Mouse (Mus musculus) c-Kit-positive CD71-positive TER-119-negative erythroid progenitor cells, embryonic 14.5 days (primary cell): ENCODE results near the gene Asb1.

Experiments used
- DNase-seq: peaks from one replicate; pipeline ENCODE4 v3.0.0-alpha.2; 2013; ENCODE audit warnings: low read depth

Asb1 gene

DNA sequence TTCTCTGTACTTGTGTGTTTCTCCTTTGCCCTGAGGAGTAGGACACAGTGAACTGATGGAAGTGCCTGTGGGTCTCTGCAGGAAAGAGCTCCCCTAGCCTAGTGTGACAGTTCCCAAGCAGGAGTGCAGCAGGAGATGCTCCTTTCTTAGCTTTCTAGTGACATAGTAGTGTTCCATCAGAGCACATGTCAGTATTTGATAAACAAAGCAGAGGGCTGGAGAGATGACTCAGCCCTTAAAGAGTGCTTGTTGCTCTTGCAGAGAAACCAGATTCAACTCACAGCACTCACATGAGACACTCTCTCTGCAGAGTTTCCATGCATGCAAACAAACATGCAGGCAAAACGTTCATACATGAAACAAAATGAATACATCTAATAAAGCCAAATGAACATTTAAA, 4.9 kb downstream of the Asb1 start:
- DNase-seq, result no peak

DNA sequence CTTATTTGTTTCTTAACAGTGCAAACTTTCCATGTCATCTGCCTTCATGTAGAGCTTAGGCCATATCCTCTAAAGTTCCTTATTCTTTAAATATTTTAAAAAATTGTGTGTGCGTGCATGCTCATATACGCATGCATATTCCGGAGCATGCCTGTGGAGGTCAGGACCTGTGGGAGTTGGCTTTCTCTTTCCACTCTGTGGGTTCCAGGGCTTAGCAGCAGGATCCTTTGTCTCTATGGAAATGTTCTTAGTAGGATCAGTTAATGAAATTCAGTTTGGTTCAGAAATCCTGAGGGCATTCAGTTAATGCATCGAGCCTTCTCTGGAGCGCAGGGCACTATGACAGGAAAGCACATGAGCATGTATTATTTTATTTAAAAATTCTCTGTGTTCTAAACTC, 7.2 kb downstream of the Asb1 start:
- DNase-seq, result no peak

DNA sequence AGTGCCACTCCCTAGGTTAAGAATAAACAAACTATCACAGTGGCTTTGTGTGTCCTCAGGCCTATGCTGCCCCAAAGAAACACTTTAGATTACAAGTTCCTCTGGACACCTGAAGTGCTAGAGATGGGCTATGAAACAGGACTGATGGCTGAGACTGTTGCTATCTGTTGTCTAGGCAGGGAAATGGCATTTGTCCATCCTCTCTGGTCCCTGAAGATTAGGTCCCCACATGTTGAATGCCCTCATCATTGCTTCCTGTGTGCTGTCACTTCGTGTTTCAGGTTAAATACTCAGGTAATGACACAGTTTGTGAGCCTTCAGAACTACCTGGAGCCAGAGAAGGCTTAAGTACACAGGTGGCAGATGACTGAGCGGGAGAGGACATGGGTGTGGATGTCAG, 8.7 kb downstream of the Asb1 start:
- no peak for DNase-seq

DNA sequence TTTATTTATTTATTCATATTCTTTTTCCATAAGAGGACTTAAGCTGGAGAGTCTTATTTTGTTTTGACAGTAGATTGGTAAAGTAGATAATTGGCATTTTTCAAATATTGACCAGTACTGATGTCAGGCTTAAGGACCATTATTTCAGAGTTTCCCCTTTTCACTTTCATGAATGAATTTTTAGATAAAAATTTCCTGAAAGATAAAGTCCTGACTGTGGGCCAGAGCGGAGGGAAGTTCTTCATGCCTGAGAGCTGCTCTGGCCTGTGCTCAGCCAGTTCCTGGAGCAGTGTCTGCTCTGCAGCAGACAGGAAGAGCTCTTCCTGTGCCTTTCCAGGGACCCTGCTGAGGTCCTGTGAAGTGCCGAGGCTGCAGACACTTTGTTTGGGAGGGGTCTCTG, 16.8 kb downstream of the Asb1 start:
- DNase-seq, result no peak

GRCm38 (mm10) chr1:91561226-91561625, 20.9 kb downstream of the Asb1 start:
- no peak for DNase-seq

DNA sequence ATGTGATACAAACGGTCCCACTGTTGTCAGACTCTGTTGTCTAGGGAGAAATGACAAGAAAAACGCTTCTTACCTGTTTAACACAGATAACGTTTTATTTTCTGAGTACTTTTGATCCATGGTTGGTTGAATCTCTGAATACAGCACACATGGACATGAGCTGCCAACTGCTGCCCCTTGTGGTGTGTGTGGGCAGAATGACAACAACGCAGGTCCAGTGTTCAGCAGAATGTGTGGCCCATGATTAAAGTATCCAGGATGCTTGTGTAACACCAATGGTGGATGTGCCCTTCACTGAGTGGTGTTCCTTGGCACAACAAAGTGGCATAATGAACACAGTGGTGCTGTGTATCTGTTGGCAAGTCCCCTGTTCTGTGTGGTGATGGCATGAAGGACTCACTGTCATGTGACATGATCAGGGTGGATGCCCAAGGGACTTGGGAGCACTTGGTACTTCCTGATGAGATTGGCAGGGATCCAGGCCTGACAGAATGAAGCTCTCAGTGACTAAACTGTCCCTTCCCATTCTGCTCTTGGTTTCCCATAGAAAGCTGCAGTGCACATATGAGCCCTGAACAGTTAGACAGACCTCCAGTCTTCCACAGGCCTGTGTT, 22.7 kb downstream of the Asb1 start:
- DNase-seq, result no peak

GRCm38 (mm10) chr1:91564004-91564403, 23.7 kb downstream of the Asb1 start:
- DNase-seq, result no peak

DNA sequence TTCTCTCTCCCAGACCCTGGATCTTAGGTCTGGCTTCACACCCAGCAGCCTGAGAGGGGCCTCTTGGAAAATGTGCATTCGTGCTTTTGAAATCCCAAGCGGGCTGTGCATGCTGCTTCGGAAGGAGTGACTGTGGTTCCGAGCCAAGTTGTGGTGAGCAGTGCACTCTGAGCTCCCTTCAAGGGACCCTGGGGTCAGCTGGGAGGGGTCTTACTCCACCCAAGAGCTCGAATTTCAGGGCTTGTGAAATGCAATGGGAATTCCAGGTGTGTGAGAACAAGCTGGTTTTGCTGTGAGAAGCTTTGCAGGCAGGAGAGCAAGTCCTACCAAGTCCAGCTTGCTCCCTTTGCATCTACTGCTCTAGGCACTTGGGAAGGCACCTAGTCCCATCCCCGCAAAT, 24.3 kb downstream of the Asb1 start:
- DNase-seq, result no peak

DNA sequence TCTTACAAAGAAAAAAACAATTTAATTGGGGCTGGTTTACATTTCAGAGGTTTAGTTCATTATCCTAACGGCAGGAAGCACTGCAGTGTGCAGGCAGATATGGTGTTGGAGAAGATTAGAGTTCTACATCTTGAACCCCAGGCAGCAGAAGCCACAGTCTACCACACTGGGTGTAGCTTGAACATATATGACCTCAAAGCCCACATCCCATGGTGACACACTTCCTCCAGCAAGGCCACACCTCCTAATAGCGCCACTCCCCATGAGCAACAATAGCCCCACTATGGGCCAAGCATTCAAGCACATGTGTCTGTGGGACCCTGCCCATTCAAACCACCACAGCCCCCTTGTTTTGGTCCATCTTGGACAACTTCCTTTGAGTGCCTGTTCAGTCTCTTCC, 26.9 kb downstream of the Asb1 start:
- no peak for DNase-seq

- DNase-seq, result no peak
These were observed 32.1 kb downstream of the Asb1 start for GRCm38 (mm10) chr1:91572458-91572857.

DNA sequence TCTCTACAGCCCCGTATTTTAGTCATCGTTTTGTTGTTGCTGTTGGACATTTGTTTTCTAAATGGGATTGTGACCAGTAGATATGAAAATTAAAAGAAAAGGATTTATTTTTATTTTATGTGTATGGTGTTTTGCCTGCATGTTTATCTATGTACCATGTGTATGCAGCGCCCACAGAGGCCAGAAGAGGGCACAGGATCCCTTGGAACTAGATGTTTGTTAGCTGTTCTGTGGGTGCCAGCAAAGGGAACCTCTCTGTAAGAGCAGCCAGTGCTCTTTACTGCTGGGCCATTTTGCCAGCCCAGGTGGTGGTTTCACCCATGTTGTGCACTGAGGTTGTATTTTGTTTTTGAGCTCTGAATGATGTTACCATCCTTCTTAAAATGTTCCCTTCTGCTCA, 33.9 kb downstream of the Asb1 start:
- no peak for DNase-seq

GRCm38 (mm10) chr1:91577883-91578517, 37.7 kb downstream of the Asb1 start:
- DNase-seq, result no peak

- DNase-seq, result no peak
These were observed 40.2 kb downstream of the Asb1 start for GRCm38 (mm10) chr1:91580503-91580902.

- DNase-seq, result no peak
These were observed 40.9 kb downstream of the Asb1 start for GRCm38 (mm10) chr1:91581206-91581605.

- no peak for DNase-seq
These were observed 44.9 kb downstream of the Asb1 start for GRCm38 (mm10) chr1:91584969-91585835.

DNA sequence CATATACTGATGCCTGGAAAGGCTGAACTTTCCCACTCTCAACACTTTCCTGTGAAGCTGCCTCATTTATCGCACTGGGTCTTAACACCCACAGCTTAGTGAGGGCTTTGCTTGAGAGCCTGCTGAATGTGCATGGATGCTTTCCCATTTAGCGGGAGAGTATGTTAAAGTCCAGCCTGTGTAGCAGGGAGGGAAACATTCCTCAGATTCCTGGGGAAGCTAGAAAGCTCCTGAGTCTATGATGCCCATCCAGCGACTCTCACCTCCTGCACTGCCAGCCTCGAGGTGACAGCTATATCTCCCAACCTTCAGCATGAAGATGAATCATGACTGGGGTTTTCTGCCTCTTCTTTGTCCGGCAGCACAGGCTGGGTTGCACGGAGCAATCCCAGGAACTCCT, 49.4 kb downstream of the Asb1 start:
- DNase-seq, result no peak

DNA sequence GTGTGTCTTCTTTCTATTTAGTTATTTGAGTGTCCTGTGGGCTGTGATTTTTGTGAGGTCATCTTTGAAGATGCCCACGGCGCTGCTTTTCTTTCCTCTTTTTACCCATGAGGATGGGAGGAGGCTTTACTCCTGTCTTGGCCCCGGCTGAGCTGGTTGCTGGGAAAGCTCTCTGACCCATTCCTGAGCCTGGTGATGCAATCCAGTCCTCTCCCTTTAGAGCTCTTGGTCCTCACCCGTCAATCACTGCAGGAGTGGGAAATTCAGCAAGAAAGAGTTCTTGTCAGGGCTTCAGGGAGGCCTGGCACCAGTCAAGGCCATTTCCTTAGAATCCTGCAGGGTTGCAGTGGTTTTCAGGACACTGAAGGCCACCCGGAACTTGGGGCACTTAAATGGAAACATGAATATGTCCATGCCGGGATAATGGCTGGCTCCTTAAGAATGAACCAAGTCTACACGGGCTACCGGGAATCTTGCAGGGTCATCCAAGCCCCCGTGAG, 55.2 kb downstream of the Asb1 start:
- DNase-seq, result no peak

- DNase-seq, result no peak
These were observed 57.3 kb downstream of the Asb1 start for GRCm38 (mm10) chr1:91597611-91598010.

DNA sequence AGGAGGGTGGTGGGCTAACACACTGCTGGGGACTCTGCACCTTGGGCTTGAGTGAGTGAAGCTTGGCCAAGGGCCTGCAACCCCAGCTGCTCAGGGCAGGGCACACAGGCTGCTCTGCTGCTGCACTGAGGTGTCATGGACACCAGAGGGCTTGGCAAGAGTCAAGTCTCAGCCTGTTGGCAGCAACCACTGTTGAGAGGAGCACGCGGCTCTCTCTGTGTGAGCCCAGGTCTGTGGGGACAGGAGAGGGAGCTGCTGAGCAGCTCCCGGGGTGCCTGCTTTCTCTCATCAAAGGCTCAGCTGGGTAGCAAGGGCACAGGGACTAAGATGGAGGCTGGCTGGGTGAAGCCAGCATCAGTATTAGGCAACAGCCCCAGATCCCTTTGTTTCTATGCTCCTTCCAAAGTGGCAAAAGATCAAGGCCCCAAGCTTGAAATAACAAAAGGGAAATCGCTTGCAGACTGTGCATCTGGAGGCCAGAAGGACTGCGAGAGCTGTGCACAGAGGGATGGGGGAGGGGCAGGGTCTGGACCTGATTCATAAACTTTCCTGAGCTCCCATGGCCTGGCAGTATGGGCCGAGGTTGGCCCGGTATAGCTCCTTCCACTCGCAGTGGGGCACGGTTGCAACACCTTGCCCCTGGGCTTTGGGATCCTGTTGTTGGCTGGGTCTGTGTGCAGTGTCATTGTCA, 60.5 kb downstream of the Asb1 start:
- DNase-seq, result no peak

GRCm38 (mm10) chr1:91601362-91602096, 61.2 kb downstream of the Asb1 start:
- DNase-seq, result no peak

DNA sequence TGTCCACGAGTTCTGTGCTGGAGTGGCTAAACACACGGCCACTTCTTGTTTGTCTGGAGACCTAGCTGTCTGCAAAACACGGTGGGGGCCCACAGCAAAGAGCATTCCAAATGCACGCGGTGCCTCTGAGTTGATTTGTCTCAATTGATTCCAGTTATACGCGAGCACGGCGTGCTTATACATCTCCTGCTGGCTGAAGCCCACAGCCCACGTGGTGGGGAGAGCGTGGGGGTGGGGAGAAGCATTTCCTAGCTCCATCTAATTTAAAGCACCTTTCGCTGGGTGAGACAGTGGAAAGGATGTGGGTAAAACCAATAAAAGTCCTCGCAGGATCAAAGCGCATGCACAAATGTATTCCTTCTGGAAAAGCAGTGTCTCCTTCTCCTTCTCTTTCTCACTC, 65.3 kb downstream of the Asb1 start:
- DNase-seq, result no peak

DNA sequence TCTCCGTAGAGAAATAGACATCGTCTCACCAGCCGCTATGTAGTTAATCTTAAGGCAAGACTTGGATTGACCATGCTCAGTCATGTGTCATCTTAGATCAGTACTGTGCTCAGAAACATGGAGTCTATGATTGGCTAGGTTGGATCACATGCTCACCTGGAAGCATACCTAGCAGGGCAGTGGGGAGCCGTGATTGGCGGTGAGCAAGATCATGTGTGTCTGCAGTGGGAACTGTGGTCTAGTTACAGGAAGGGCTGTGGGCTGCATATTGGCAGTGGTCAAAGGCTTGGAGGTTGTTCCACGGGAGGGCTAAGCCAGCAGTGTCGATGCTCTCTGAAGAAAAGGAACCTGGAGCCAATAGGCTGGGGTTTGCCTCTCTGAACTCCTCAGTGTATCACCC, 66.4 kb downstream of the Asb1 start:
- DNase-seq, result no peak
